Mouse (Mus musculus) embryo, embryonic 10.5 days (tissue): ENCODE data around the gene Vmac.
A peak's percentile ranks its signal among the peaks of the same experiment; 100 is the strongest.

Experiments
- DNase-seq: peaks from one replicate; pipeline ENCODE4 v3.0.0-alpha.2; 2015; ENCODE audit warnings: low spot score

The Vmac gene

GRCm38 (mm10) chr17:56717363-56718058 lies at the start of gene Vmac, which contains the start of gene Ndufa11:
Gene Vmac, minus strand, starts transcription at chr17:56718022.
Gene Ndufa11, plus strand, starts transcription at chr17:56717767.
- DNase-seq, result peak; percentile 100

- no peak for DNase-seq
Measured at GRCm38 (mm10) chr17:56766631-56767405, 49.0 kb upstream of the Vmac start.

- DNase-seq, result no peak
Measured at GRCm38 (mm10) chr17:56765431-56765830, 47.6 kb upstream of the Vmac start.

- peak; percentile 94 for DNase-seq
Measured at GRCm38 (mm10) chr17:56764474-56765354, 46.9 kb upstream of the Vmac start, which contains the start of gene Dus3l. Gene Dus3l, plus strand, starts transcription at chr17:56764757.

- no peak for DNase-seq
Measured at GRCm38 (mm10) chr17:56763741-56764250, 46.0 kb upstream of the Vmac start.

- DNase-seq, result peak; percentile 80
Measured at GRCm38 (mm10) chr17:56762769-56763731, 45.2 kb upstream of the Vmac start.

- peak; percentile 93 for DNase-seq
Measured at GRCm38 (mm10) chr17:56761991-56762410, 44.2 kb upstream of the Vmac start.

GRCm38 (mm10) chr17:56761077-56761476 lies 43.3 kb upstream of the Vmac start:
- DNase-seq, result no peak

GRCm38 (mm10) chr17:56759261-56759660 lies 41.4 kb upstream of the Vmac start:
- DNase-seq, result peak; percentile 40

- peak; percentile 63 for DNase-seq
Measured at GRCm38 (mm10) chr17:56758132-56758531, 40.3 kb upstream of the Vmac start.

GRCm38 (mm10) chr17:56757416-56758123 lies 39.7 kb upstream of the Vmac start, which contains the start of gene Nrtn:
Gene Nrtn, minus strand, starts transcription at chr17:56757530.
- peak; percentile 88 for DNase-seq

- DNase-seq, result no peak
Measured at GRCm38 (mm10) chr17:56756703-56757399, 39.0 kb upstream of the Vmac start.

- no peak for DNase-seq
Measured at GRCm38 (mm10) chr17:56754271-56755185, 36.7 kb upstream of the Vmac start.

GRCm38 (mm10) chr17:56753452-56753851 lies 35.6 kb upstream of the Vmac start:
- DNase-seq, result no peak

- DNase-seq, result peak; percentile 64
Measured at GRCm38 (mm10) chr17:56751404-56752072, 33.7 kb upstream of the Vmac start.

- DNase-seq, result no peak
Measured at GRCm38 (mm10) chr17:56744173-56744572, 26.4 kb upstream of the Vmac start.

GRCm38 (mm10) chr17:56740788-56741160 lies 23.0 kb upstream of the Vmac start:
- DNase-seq, result no peak
